ENCODE assay signal across 19 mouse cellular contexts in the genomic region with DNA sequence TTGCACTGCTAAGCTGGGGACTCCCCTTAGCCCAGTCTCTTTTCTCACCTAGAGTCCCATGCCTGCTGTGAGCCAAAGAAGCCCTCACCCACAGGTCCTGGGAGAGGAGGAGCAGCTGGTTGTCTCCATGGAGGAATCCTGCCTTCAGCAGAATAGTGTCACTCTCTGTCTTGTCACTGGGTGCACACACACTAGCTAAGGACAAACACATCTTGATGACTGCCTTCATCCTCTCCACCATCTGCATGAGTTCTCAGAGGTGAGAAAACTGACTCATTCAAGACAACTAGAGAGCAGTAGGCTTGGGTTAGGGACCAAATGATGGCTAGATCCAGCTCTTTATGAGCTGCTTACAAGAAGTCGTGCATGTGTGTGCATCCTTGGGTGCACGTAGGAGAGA. TPM values are rescaled to one million over a fixed set of nuclear protein-coding genes. Genes with fewer than 3 reads are reported as not detected.
DNase-seq lines count a peak whose midpoint lies in the region; ATAC-seq and TF ChIP-seq lines count a peak whose summit lies in the region.
"Had no signal": no experiment of that assay in that cellular context is flagged by ENCODE, and none has a peak within 500 bp of the region (broad histone marks: within the 10 kb centered on the region; RNA-seq: fewer than 3 reads in every experiment).

No protein-coding gene starts in this region.

- H3K36me3 ChIP-seq in midbrain, embryonic 12.5 days, result peaks cover under 1% of the 10 kb centered on the region; the same call in 1 of the 2 replicates
- H3K36me3 ChIP-seq in midbrain, embryonic 16.5 days (ENCODE audit: control insufficient read depth, insufficient read depth, low read length), result no peaks in the 10 kb centered on the region
- H3K36me3 ChIP-seq in embryonic facial prominence, embryonic 10.5 days (replicated peaks), result no peaks in the 10 kb centered on the region
- H3K36me3 ChIP-seq in stomach, postnatal 0 days (ENCODE audit: control insufficient read depth, insufficient read depth, low read length), result no peaks in the 10 kb centered on the region
- H3K36me3 ChIP-seq: embryonic facial prominence, embryonic 12.5 days; hindbrain, embryonic 13.5 days; neural tube, embryonic 13.5 days had no signal

- no peak overlapping the region for H3K4me3 ChIP-seq in midbrain, embryonic 12.5 days
- no peak overlapping the region for H3K4me3 ChIP-seq in midbrain, embryonic 16.5 days (ENCODE audit: low read depth, low read length)
- no peak overlapping the region for H3K4me3 ChIP-seq in embryonic facial prominence, embryonic 10.5 days
- H3K4me3 ChIP-seq in stomach, postnatal 0 days (ENCODE audit: low read depth, low read length), result no peak overlapping the region
- H3K4me3 ChIP-seq: embryonic facial prominence, embryonic 12.5 days; erythroblast, embryonic 14.5 days; hindbrain, embryonic 13.5 days; layer of hippocampus, adult 2 months; neural tube, embryonic 13.5 days had no signal

- H3K9me3 ChIP-seq in midbrain, embryonic 12.5 days, result no peaks in the 10 kb centered on the region
- no peaks in the 10 kb centered on the region for H3K9me3 ChIP-seq in midbrain, embryonic 16.5 days (replicated peaks; ENCODE audit: control insufficient read depth, low read length, poor library complexity, severe bottlenecking)
- H3K9me3 ChIP-seq in embryonic facial prominence, embryonic 10.5 days, result no peaks in the 10 kb centered on the region
- H3K9me3 ChIP-seq in stomach, postnatal 0 days (ENCODE audit: control insufficient read depth, low read length), result no peaks in the 10 kb centered on the region
- H3K9me3 ChIP-seq: embryonic facial prominence, embryonic 12.5 days; hindbrain, embryonic 13.5 days; neural tube, embryonic 13.5 days had no signal

- 91% methylated on average over 2 of the region's 2 CpGs for WGBS in midbrain, embryonic 12.5 days
- 84% methylated on average over 2 of the region's 2 CpGs for WGBS in midbrain, embryonic 16.5 days
- WGBS in embryonic facial prominence, embryonic 10.5 days, result 91% methylated on average over 2 of the region's 2 CpGs
- WGBS in stomach, postnatal 0 days, result 82% methylated on average over 2 of the region's 2 CpGs

- no peak for DNase-seq in frontal cortex, postnatal 14 days (ENCODE audit: low spot score in 2 of 2)
- DNase-seq in embryonic facial prominence, embryonic 10.5 days (ENCODE audit: low spot score), result no peak
- no peak for DNase-seq in stomach, postnatal 0 days (ENCODE audit: low spot score)
- no peak for DNase-seq in lung, postnatal 25 days (ENCODE audit: low spot score)
- DNase-seq: cerebellum, adult 9-11 months; gastrocnemius, postnatal 36 days; kidney, adult 2 months; kidney, postnatal 10 days; right cerebral cortex, postnatal 25 days had no signal

- no peaks in the 10 kb centered on the region for H3K27me3 ChIP-seq in midbrain, embryonic 12.5 days
- H3K27me3 ChIP-seq in midbrain, embryonic 16.5 days (ENCODE audit: control insufficient read depth, insufficient read depth, low read depth, low read length), result no peaks in the 10 kb centered on the region
- no peaks in the 10 kb centered on the region for H3K27me3 ChIP-seq in embryonic facial prominence, embryonic 10.5 days (replicated peaks; ENCODE audit: low read depth, poor library complexity, severe bottlenecking)
- H3K27me3 ChIP-seq in stomach, postnatal 0 days (ENCODE audit: control insufficient read depth, insufficient read depth, low read length), result no peaks in the 10 kb centered on the region
- H3K27me3 ChIP-seq: embryonic facial prominence, embryonic 12.5 days; hindbrain, embryonic 13.5 days; neural tube, embryonic 13.5 days had no signal

- no peak overlapping the region for H3K4me2 ChIP-seq in midbrain, embryonic 12.5 days (replicated peaks)
- no peak overlapping the region for H3K4me2 ChIP-seq in midbrain, embryonic 16.5 days (ENCODE audit: low read length)
- H3K4me2 ChIP-seq in stomach, postnatal 0 days (replicated peaks; ENCODE audit: low read depth), result no peak overlapping the region
- H3K4me2 ChIP-seq: embryonic facial prominence, embryonic 12.5 days; hindbrain, embryonic 13.5 days; neural tube, embryonic 13.5 days had no signal

- peak; percentile 75 for ATAC-seq in frontal cortex, adult (ENCODE audit: low TSS enrichment)
- ATAC-seq in midbrain, embryonic 12.5 days (ENCODE audit: low FRiP score, low read depth), result no peak
- no peak for ATAC-seq in midbrain, embryonic 16.5 days
- no peak for ATAC-seq in stomach, postnatal 0 days (ENCODE audit: low FRiP score, low TSS enrichment)
- ATAC-seq: inflammation-experienced regulatory T-cells, adult 6 months had no signal

- no peak for TF ChIP-seq EP300 in stomach, postnatal 0 days (optimal IDR thresholded peaks at IDR 0.05)

- H3K4me1 ChIP-seq in midbrain, embryonic 12.5 days, result peaks cover 38% of the 10 kb centered on the region
- peaks cover 17% of the 10 kb centered on the region for H3K4me1 ChIP-seq in midbrain, embryonic 16.5 days (ENCODE audit: control insufficient read depth, insufficient read depth, low read length)
- peaks cover 28% of the 10 kb centered on the region for H3K4me1 ChIP-seq in embryonic facial prominence, embryonic 10.5 days
- peaks cover 3% of the 10 kb centered on the region; the same call in 1 of the 2 replicates for H3K4me1 ChIP-seq in stomach, postnatal 0 days (replicated peaks; ENCODE audit: control insufficient read depth, insufficient read depth)
- H3K4me1 ChIP-seq: embryonic facial prominence, embryonic 12.5 days had no signal

- H3K27ac ChIP-seq in midbrain, embryonic 12.5 days (replicated peaks), result peak overlapping the region; percentile 61
- H3K27ac ChIP-seq in midbrain, embryonic 16.5 days (ENCODE audit: low read length), result no peak overlapping the region
- H3K27ac ChIP-seq in embryonic facial prominence, embryonic 10.5 days (replicated peaks), result 0 out of 2 replicates have a peak overlapping the region, but pooled peaks have one; percentile 7
- H3K27ac ChIP-seq in stomach, postnatal 0 days (replicated peaks), result 0 out of 2 replicates have a peak overlapping the region, but pooled peaks have one; percentile 8
- H3K27ac ChIP-seq: embryonic facial prominence, embryonic 12.5 days; hindbrain, embryonic 13.5 days; layer of hippocampus, adult 2 months; liver, embryonic 14.5 days; neural tube, embryonic 13.5 days had no signal

- H3K9ac ChIP-seq in midbrain, embryonic 12.5 days (replicated peaks), result no peak overlapping the region; the same call in 1 of the 2 replicates
- H3K9ac ChIP-seq in midbrain, embryonic 16.5 days (ENCODE audit: low read depth, low read length), result no peak overlapping the region
- H3K9ac ChIP-seq in stomach, postnatal 0 days (ENCODE audit: low read length), result no peak overlapping the region
- H3K9ac ChIP-seq: embryonic facial prominence, embryonic 12.5 days; hindbrain, embryonic 13.5 days; liver, embryonic 14.5 days; neural tube, embryonic 13.5 days had no signal

- no peak for TF ChIP-seq CTCF in stomach, postnatal 0 days (IDR thresholded peaks at IDR 0.05; ENCODE audit: low read depth)

RNA-seq across cellular contexts. Expression of a gene that starts 55.4 kb away (rescaled TPM):
- 24.3 and 26.5 TPM in 2 replicates for polyA plus RNA-seq in midbrain, embryonic 12.5 days (2016; fragmentation: Nextera tagmentation; extraction: Ambion mirVana)
- 15.2 and 16.2 TPM in 2 replicates for polyA plus RNA-seq in midbrain, embryonic 16.5 days (2015; fragmentation: Nextera tagmentation; extraction: Ambion mirVana)
- polyA plus RNA-seq in embryonic facial prominence, embryonic 10.5 days (2016; fragmentation: Nextera tagmentation; extraction: Ambion mirVana), result 2.9 and 3.1 TPM in 2 replicates
- polyA plus RNA-seq in stomach, postnatal 0 days (2015; fragmentation: Nextera tagmentation; extraction: Ambion mirVana), result 6.9 and 7.5 TPM in 2 replicates
